Mouse (Mus musculus) bone marrow, adult 2 months (tissue): ENCODE results near the gene Cntn5.

ENCODE experiments used
- CTCF ChIP-seq: fragments of 200-500 bp; IDR thresholded peaks from 2 replicates; pipeline ENCODE4 v1.5.1; 2011; ENCODE audit warnings: low read length, control low read depth; ENCODE audit not compliant: control insufficient read depth, insufficient read depth
- POLR2A ChIP-seq: fragments of 200-500 bp; IDR thresholded peaks from 2 replicates; pipeline ENCODE4 v1.6.1; 2011; ENCODE audit warnings: low read depth, mild to moderate bottlenecking, control low read depth, low read length, borderline replicate concordance; ENCODE audit not compliant: control insufficient read depth

- TF ChIP-seq CTCF (no peak), POLR2A (no peak)
These were observed 238.8 kb downstream of the Cntn5 start for GRCm38 (mm10) chr9:10665756-10666155.
